Mouse (Mus musculus): ENCODE measurements at regions not wholly inside any gene's neighbourhood (a gene's known extent, or its start where the extent isn't known, plus 50 kb on each side); places are given as distances from the start of the nearest gene placed in this dataset.

- DNase-seq (ENCODE audit: low spot score in 2 of 2), result no peak
Observed at GRCm38 (mm10) chr9:52379031-52379430, 210.7 kb upstream of the Zc3h12c start.

GRCm38 (mm10) chr9:52377761-52378160 lies 209.4 kb upstream of the Zc3h12c start:
- no peak for DNase-seq (ENCODE audit: low spot score in 2 of 2)

- DNase-seq (ENCODE audit: low spot score in 2 of 2), result no peak
Observed at GRCm38 (mm10) chr9:52376914-52377313, 208.5 kb upstream of the Zc3h12c start.

GRCm38 (mm10) chr9:52371296-52371695 lies 202.9 kb upstream of the Zc3h12c start:
- DNase-seq (ENCODE audit: low spot score in 2 of 2), result no peak

GRCm38 (mm10) chr9:52368911-52369310 lies 200.5 kb upstream of the Zc3h12c start:
- no peak for DNase-seq (ENCODE audit: low spot score in 2 of 2)

GRCm38 (mm10) chr9:52368080-52368479 lies 199.7 kb upstream of the Zc3h12c start:
- DNase-seq (ENCODE audit: low spot score in 2 of 2), result no peak

GRCm38 (mm10) chr9:52366046-52366445 lies 197.7 kb upstream of the Zc3h12c start:
- DNase-seq (ENCODE audit: low spot score in 2 of 2), result no peak

GRCm38 (mm10) chr9:52361599-52361998 lies 193.2 kb upstream of the Zc3h12c start:
- no peak for DNase-seq (ENCODE audit: low spot score in 2 of 2)

- DNase-seq (ENCODE audit: low spot score in 2 of 2), result no peak
Observed at GRCm38 (mm10) chr9:52359416-52359815, 191.0 kb upstream of the Zc3h12c start.

- DNase-seq (ENCODE audit: low spot score in 2 of 2), result no peak
Observed at GRCm38 (mm10) chr9:52356549-52356948, 188.2 kb upstream of the Zc3h12c start.

- DNase-seq (ENCODE audit: low spot score in 2 of 2), result no peak
Observed at GRCm38 (mm10) chr9:52355187-52355982, 187.0 kb upstream of the Zc3h12c start.

- no peak for DNase-seq (ENCODE audit: low spot score in 2 of 2)
Observed at GRCm38 (mm10) chr9:52348536-52349527, 180.5 kb upstream of the Zc3h12c start.

- DNase-seq (ENCODE audit: low spot score in 2 of 2), result no peak
Observed at GRCm38 (mm10) chr9:52344177-52344877, 176.0 kb upstream of the Zc3h12c start.

- no peak for DNase-seq (ENCODE audit: low spot score in 2 of 2)
Observed at GRCm38 (mm10) chr9:52341029-52341428, 172.7 kb upstream of the Zc3h12c start.

GRCm38 (mm10) chr9:52337786-52338322 lies 169.5 kb upstream of the Zc3h12c start:
- DNase-seq (ENCODE audit: low spot score in 2 of 2), result no peak

GRCm38 (mm10) chr9:52334767-52335166 lies 166.4 kb upstream of the Zc3h12c start:
- DNase-seq (ENCODE audit: low spot score in 2 of 2), result no peak

- DNase-seq (ENCODE audit: low spot score in 2 of 2), result no peak
Observed at GRCm38 (mm10) chr9:52333884-52334283, 165.5 kb upstream of the Zc3h12c start.

GRCm38 (mm10) chr9:52331748-52332147 lies 163.4 kb upstream of the Zc3h12c start:
- DNase-seq (ENCODE audit: low spot score in 2 of 2), result no peak

GRCm38 (mm10) chr9:52330652-52331051 lies 162.3 kb upstream of the Zc3h12c start:
- DNase-seq (ENCODE audit: low spot score in 2 of 2), result no peak

- no peak for DNase-seq (ENCODE audit: low spot score in 2 of 2)
Observed at GRCm38 (mm10) chr9:52324347-52324746, 156.0 kb upstream of the Zc3h12c start.

- DNase-seq (ENCODE audit: low spot score in 2 of 2), result no peak
Observed at GRCm38 (mm10) chr9:52323757-52324156, 155.4 kb upstream of the Zc3h12c start.

Data from adrenal gland, postnatal 4 days (tissue).